Mouse (Mus musculus): ENCODE data around the gene Paqr6.

Gene Paqr6

GRCm38 (mm10) chr3:88364337-88364736 lies at the start of gene Paqr6:
Paqr6 (plus strand) TSS chr3:88364584.
- peak; percentile 48 for DNase-seq

GRCm38 (mm10) chr3:88324951-88325405 lies 39.4 kb upstream of the Paqr6 start, which contains the start of gene Glmp:
Glmp (plus strand) TSS chr3:88325023.
- DNase-seq = peak; percentile 56

- no peak for DNase-seq
Measured at GRCm38 (mm10) chr3:88328956-88329355, 35.4 kb upstream of the Paqr6 start.

GRCm38 (mm10) chr3:88331282-88331681 lies 33.1 kb upstream of the Paqr6 start:
- peak; percentile 71 for DNase-seq

GRCm38 (mm10) chr3:88334029-88334658 lies 30.2 kb upstream of the Paqr6 start:
- DNase-seq = no peak

GRCm38 (mm10) chr3:88334902-88335435 lies 29.4 kb upstream of the Paqr6 start:
- DNase-seq = no peak

GRCm38 (mm10) chr3:88335436-88336053 lies 28.8 kb upstream of the Paqr6 start:
- DNase-seq = no peak

GRCm38 (mm10) chr3:88336058-88337013 lies 28.0 kb upstream of the Paqr6 start, which contains the start of the genes Tmem79 and Smg5:
Tmem79 (minus strand) TSS chr3:88336148.
Smg5 (plus strand) TSS chr3:88336260.
- DNase-seq = peak; percentile 97

GRCm38 (mm10) chr3:88337367-88338020 lies 26.9 kb upstream of the Paqr6 start:
- peak; percentile 25 for DNase-seq

GRCm38 (mm10) chr3:88338316-88338715 lies 26.1 kb upstream of the Paqr6 start:
- no peak for DNase-seq

- no peak for DNase-seq
Measured at GRCm38 (mm10) chr3:88339006-88339405, 25.4 kb upstream of the Paqr6 start.

GRCm38 (mm10) chr3:88350732-88351131 lies 13.7 kb upstream of the Paqr6 start:
- no peak for DNase-seq

- no peak for DNase-seq
Measured at GRCm38 (mm10) chr3:88352907-88353306, 11.5 kb upstream of the Paqr6 start.

GRCm38 (mm10) chr3:88354396-88355165 lies 9.8 kb upstream of the Paqr6 start:
- no peak for DNase-seq

GRCm38 (mm10) chr3:88359584-88359983 lies 4.8 kb upstream of the Paqr6 start:
- no peak for DNase-seq

- no peak for DNase-seq
Measured at GRCm38 (mm10) chr3:88359989-88360388, 4.4 kb upstream of the Paqr6 start.

- DNase-seq = peak; percentile 53
Measured at GRCm38 (mm10) chr3:88361096-88361495, 3.3 kb upstream of the Paqr6 start.

GRCm38 (mm10) chr3:88361612-88362313 lies 2.6 kb upstream of the Paqr6 start:
- DNase-seq = no peak

GRCm38 (mm10) chr3:88363700-88364099 lies 684 bp upstream of the Paqr6 start:
- DNase-seq = no peak

- DNase-seq = peak; percentile 45
Measured at GRCm38 (mm10) chr3:88365705-88366361, 1.4 kb downstream of the Paqr6 start.

All from thymus, postnatal 4 days (tissue).